Mouse (Mus musculus): Measurements from ENCODE around the gene Acot11.

GRCm38 (mm10) chr4:106839254-106839834, 34.5 kb upstream of the Acot11 start:
- TF ChIP-seq POLR2A (IDR thresholded peaks at IDR 0.05; ENCODE audit: insufficient read depth, low read depth, low read length) = no peak; the same call in 1 of the 2 replicates
- no peak for TF ChIP-seq CTCF (IDR thresholded peaks at IDR 0.05; ENCODE audit: insufficient read depth, low read depth, low read length)
